Mouse (Mus musculus) embryonic fibroblast, embryonic 13.5 days (primary cell): ENCODE results near the gene 2610528J11Rik.
"Not testable (repeated sequence)": the region's sequence is repeated elsewhere in the genome, so short reads cannot be mapped to it uniquely, and the experiment has no call there.

Source experiments
- CTCF ChIP-seq: IDR thresholded peaks from 2 replicates; pipeline ENCODE4 v1.5.1; 2011; ENCODE audit warnings: mild to moderate bottlenecking, control low read depth, low read length, moderate library complexity, borderline replicate concordance; ENCODE audit not compliant: insufficient read depth
- POLR2A ChIP-seq: IDR thresholded peaks from 2 replicates; pipeline ENCODE4 v1.6.1; 2011; ENCODE audit warnings: low read depth, mild to moderate bottlenecking, control low read depth, low read length, moderate library complexity

GRCm38 (mm10) chr4:118547424-118548129 is 20.8 kb downstream of the 2610528J11Rik start:
- not testable (repeated sequence) for TF ChIP-seq POLR2A, CTCF
